Mouse (Mus musculus) activated CD4-positive, CD25-positive, alpha-beta regulatory T cell, adult 4 months (primary cell): Measurements from ENCODE around the gene Sbk3. TPM values are rescaled to one million over a fixed set of nuclear protein-coding genes. Genes with fewer than 3 reads are reported as not detected.

Experiments
- ATAC-seq: one replicate; pipeline ENCODE4 v1.8.0; 2017
- polyA plus RNA-seq, 2 experiments: library from polyadenylated mRNA; unstranded; fragments of 100-300 nt; shearing (Covaris generic); gene quantifications; one replicate each; pipeline ENCODE4 v1.2.1; 2017

Sbk3 gene
- polyA plus RNA-seq, 2 experiments from 2014 or later: not detected

DNA sequence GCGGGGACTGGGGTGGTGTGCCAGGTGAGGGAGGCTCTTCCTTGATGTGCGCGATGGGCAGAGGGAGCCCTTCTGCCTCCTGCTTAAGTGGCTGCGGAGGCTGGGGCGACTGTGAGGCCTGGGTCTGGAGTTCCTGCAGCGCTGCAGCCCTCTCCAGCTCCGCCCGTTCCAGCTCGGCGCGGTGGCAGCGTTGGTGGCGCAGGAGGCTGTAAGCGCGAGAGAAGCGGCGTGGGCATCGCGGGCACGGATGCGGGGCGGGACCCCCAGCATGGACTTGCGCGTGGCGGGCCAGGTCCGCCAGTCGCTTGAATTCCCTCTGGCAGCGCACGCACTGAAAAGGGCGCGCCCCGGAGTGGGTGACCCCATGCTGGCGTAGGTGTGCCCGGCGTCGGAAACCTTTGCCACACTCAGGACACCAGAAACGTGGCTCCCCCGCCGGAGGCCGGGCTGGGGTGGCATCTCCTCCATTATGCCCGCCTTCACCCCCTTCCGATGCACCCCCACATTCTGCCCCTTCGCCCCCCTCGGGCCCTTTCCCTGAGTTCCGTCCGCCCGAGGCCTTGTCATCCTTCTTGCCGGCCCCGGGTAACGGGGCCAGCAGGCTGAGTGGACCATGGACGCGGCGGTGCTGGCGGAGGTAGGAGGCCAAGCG, 22.5 kb upstream of the Sbk3 start:
- no peak for ATAC-seq

DNA sequence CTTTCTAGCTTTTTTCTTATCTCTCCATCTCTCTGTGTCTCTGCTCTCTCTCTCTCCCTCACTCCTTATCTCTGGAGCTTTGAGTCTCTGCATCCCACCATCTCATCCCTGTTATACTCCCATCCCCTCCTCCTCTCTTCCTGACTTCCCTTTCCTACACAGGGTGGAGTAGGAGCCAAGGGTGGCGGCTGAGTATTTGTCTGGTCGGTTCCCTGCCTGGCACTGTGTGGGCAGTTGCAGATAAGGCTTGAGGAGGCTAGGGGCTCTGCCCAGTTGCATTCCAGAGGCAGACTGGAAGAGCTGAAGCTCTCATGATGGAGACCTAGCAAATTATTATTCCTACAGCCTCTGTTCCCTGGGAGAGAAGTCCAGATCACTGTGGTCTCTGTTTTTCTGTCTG, 17.3 kb upstream of the Sbk3 start:
- ATAC-seq: no peak

DNA sequence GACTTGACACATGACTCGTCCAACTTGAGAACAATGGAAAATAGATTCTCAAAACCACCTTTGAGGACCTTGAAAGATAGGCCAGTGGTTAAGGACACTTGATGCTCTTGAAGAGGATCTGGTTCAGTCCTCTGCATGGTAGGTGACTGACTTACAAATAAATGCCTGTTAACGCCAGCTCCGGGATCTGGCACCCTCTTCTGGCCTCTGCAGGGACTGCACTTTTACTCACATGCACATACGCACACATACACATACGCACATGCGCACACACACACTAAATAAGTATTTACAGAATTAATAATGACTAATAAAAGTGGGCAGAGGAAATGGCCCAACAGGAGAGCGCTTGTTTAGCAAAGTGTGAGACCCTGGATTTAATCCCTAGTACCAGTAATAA, 5.9 kb upstream of the Sbk3 start:
- ATAC-seq: no peak

DNA sequence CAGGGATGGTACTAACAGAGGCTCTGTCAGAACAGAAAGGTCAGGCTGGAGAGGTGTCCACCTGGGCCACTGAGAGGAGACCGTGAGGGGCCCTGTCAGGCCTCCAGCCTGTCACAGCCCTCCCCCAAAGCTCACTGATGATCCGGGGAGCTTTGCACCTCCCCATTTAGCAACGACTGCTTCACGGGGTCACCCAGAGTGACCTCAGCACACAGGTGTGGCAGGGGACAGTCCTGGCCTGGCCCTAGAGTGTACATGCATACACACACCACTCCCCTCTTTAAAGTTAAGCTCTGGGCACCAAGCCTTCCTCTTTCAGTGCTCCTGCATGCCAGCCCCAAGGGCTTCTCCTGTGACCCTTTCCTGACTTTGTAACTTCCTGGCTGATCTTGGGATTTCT, 4.5 kb upstream of the Sbk3 start:
- no peak for ATAC-seq

DNA sequence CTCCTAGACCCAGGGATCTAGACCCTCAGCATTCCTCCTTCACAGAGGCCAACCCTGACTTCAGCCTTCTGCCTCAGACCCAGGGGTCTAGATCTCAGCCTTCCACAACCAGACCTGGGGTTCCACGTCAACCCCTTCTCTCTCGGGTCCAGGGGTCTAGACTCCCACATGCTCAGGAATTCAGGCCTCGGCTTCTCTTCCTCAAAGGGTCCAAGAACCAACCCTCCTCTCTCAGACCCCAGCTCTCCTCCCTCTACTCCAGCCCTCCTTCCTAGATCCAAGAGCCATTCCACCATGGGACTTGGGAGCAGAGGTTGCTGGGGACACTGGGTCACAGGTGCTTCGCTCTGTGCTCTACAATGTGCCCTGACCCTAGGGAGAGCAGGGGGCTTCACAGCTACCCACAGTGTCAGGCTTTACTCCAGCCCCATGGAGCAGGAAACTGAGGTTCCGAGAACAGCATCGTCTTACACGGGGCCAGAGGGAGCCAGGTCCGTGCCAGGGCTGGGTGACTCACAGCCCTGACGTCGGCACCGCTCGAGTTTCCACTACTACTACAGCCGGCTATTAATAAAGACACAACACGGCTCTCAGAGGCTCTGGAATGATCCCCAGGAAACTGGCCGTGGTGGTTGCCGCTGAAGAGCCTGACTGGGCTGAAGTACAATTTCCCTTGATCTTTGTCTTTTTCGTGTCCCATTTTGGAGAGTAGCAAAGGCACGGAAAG, 1.5 kb upstream of the Sbk3 start:
- no peak for ATAC-seq

DNA sequence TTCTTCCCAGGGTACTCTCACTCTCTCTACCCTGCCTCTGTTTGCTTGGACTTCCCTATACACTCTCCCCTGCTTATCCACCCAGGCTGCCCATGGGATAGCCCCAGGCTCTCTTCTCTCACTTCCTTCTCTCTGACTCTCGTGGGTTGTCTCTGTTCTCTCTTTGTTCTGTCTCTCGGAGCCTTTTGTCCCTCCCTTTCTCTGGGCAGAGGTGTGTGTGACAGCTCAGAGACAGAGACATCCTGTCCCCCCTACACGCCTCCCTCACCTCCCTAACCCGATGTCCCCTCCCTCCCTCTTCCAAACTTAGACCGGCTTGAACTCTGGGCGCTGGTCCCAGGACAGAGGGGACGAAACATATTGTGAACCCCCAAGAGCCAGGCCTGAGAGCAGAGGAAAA, 742 bp upstream of the Sbk3 start:
- no peak for ATAC-seq

DNA sequence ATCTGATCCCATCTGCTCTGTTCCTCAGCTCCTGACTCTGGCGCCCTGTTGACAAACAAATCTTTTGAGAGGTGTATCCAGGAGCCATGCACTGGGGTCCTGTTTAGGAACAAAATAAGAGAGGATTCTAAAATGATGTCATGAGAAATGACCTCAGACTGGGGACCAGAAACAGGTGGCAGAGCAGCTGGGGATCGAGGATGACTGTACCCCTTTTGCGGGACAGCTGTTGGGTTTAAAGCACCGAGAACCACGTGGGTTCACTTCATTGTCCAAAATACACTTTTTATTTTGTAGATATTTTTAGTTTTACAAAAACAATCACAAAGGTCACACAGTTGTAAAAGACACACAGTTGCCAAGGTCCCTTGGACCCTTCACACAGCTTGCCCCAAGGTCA, 6.0 kb downstream of the Sbk3 start:
- ATAC-seq: no peak

DNA sequence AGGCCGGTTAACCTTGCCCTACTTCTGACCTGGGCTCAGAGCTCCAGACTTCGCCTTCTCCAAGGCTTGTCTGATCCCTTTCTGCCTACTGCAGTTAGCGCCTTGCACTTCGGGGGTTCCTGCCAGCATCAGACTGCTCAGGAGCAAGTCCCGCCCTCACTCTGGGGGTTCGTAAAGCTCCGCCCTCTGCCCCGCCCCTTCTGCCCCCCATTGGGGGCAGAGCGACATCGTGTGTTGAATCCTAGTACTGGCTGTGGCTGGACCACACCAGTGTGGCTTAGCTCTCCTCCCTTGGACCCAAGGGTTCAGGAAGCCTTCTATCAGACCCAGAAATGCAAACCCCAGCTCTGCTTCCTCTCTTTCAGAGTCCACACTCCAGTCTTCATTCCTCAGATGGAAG, 6.7 kb downstream of the Sbk3 start, which contains the start of gene Sbk2:
TSS of gene Sbk2 (minus strand) at position 135 of the 400 bp plus-strand sequence.
- peak; percentile 87 for ATAC-seq

DNA sequence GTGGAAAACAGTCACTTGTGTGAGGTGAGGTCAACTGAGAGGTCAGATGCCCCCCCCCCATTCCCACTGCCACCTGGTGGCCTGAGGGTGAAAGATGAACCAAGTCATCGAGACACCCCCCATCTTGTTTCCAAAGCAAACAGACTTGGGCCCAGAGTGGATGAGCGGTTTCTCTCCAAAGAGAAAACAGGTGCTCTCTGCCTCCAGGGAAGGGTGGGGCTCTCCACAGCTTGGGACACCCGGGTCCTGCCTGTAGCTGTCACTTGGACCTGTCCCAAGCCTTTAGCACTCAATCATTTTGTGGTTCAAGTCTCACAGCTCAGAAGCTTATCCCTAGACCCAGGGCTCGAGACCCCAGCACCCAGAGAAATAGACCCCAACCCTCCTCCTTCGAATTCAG, 7.4 kb downstream of the Sbk3 start:
- ATAC-seq: no peak

DNA sequence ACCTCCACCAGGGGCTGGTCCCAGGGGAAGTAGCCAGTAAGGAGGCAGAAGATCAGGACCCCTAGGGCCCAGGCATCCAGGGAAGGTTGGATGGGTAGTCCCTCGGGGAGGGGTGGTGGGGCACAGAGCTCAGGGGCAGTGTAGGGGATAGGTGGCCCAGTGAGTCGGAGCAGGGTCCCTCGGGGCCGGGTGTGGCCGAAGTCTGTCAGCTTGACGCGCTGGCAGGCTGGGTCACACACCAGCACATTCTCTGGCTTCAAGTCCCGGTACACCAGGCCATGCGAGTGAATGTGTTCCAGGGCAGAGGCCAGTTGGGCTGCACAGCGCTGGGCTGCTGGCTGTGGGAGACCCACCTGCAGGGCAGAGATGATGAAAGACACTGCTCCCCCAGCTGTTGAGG, 13.6 kb downstream of the Sbk3 start:
- no peak for ATAC-seq

DNA sequence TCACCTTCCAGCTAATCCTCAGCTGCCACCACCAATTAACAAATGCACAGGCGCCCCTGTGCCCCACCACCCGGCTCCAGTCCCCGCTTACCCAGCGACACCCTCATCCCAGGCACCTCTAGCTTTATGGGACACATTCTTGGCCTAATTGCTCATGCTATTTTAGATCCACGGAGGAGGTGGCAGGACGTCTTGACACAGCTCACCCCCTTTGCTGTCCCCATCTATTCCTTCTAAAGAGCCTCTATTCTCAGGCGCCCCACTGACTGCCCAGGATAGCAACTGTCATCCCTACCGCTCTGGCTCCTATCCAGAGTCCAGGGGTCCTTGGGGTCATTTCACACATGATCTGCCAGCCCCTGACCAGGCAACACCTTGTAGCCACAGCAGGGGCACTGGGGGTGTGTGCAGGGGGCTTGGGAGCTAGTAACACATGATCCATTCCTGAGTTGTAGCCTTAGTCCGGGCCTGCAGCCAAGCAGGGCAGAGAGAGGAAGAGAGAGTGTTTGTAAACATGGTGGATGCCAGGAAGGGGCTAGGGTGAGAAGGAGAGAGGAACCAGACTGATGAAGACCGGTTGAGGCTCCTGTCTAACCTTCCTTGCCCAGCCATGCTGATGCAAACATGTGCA, 17.0 kb downstream of the Sbk3 start:
- ATAC-seq: no peak

DNA sequence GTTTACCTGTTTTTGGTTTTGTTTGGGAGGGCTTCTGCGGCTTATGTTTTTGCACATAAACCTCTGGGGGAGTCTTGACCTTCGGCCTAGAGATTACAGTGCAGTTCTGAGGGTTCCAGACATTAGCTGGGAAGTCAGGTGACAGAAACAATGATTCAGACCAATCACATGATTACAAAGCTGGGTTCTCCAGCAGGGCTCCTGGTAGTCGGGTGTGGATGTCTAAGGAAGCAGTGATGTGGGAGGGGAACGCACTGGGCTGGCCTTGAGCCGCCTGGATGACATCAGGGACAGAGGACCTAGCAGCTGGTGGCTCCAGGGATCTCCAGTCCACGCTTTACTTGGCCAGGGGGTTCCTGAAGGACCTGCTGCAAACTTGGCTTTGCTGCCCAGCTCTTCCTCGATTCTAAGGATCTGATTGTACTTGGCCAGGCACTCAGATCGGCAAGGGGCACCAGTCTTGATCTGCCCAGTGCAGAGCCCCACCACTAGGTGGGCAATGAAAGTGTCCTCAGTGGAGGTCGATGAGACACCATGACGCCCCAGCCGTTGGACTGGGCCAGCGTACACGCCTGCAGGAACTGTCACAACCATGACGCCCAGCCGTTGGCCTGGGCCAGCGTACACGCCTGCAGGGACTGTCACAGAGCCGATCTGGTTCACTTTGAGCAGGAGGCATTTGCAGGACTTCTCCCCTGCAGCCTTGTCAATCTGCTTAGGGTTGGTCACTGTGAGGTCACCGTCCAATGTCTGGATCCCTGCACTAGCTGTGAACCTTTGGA, 20.2 kb downstream of the Sbk3 start:
- no peak for ATAC-seq

DNA sequence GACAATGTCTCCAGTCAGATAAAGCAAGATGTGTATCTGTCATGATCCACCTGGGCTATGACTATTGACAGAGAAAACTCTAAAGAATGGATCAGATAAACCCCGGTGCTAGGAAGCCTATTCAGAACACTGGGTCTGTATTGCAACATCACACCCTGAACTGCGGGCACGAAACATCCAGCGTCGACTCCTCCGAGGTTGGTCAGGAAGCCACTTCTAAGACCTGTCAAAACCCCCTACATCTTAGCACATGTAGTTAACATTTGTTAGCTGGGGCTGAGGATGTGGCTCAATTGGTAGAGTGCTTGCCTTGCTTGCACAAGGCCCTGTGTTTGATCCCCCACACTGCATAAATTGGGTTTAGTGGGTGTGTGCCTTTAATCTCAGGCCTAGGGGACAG, 22.6 kb downstream of the Sbk3 start:
- peak; percentile 72 for ATAC-seq

DNA sequence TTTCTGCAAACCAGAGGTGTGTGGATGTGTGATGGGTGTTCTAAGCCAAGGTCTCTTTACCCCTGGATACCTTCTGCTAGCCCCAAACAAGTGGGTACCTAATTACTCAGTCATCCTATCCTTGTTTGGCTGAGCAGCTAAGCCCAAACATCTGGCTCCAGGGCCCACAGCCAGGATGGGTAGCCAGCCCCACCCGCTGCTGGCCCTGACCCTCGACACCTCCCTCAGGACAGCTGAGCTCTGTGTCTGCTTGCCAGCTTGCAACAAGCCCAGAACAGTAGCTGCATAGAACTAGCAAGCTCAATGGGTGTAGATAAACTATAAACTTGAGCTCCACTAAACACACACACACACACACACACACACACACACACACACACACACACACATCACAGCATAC, 23.1 kb downstream of the Sbk3 start:
- ATAC-seq: no peak

DNA sequence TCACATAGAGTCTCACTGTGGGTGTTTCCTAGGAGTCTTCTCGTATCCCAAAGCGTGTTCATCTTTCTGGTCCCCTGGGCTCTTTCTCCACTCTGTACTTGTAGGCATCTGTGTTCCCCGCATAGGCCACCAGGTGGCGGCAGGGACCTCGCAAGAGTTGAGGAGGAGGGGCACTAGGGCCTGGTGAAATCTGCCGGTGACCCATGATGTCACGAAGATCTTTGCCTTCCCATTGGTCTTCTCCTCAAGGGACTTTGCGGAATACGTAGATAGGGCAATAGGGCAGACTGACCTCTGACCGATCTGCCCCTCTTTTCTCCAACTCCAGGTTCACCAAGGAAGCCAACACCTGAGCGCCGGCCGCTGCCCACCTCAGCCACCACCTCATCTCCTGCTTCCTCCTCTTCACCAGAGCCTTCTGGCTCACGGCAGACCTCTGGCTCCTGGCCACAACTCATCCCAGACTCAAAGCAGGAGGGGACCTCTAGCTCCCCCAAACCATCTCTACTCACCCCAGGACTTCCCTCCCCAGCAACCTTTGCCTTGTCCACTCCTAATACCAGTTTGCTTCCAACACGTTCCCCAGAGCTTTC, 27.6 kb downstream of the Sbk3 start:
- ATAC-seq: peak; percentile 90

DNA sequence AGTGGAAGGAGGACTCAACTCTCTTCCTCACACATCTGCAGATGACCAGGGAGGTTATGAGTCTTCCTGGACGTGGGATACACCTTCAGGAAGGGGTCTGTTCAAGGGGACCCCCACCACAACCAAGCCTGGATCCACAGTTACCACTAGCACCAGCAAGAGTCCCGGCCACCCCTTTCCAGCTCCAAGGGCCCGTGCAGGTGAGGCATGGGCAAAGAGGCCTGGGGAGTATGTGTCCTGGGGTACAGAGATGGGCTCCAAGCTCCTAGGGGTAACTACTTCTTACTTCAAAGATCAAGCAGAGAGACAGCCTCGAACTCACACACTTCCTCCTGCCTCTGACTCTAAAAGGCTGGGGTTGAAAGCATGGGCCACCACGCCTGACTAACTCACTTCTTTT, 28.3 kb downstream of the Sbk3 start:
- ATAC-seq: no peak

DNA sequence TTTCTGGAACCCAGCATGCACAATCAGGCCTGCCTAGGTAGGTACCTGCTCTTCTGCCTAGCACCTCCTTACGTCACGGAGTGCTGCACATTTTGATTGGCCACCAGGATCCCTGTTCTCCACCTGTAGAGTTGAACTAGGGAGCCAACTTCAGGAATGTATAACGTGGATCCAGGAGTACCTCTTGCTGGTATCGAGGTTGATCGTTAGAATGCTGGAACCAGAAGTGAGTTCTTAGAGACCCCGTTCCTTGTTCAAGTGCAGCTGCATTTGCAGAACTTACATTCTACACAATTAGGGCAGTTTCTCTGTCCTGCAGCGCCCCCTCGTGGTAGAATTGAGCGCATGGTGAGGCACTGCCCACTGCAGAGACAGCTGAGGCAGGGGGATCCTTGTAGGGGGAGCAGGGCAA, 30.9 kb downstream of the Sbk3 start:
- ATAC-seq: peak; percentile 45

DNA sequence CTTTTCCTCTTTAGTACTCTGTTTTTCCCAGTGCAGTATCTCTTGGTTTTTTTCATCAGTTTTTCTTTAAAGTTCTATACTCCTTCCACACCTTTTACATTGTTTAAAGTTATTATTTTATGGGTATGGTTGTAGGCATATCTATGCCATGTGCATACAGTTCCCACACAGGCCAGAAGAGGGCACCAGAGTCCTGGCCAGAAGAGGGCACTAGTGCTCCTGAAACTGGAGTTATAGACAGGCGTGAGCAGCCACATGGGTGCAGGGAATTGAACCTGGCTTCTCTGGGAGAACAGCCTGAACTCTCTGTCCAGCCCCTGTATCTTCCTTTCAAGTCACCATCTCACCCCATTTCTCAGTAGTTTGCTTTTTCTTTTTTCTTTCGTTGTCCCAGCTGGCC, 32.5 kb downstream of the Sbk3 start:
- ATAC-seq: peak; percentile 38

DNA sequence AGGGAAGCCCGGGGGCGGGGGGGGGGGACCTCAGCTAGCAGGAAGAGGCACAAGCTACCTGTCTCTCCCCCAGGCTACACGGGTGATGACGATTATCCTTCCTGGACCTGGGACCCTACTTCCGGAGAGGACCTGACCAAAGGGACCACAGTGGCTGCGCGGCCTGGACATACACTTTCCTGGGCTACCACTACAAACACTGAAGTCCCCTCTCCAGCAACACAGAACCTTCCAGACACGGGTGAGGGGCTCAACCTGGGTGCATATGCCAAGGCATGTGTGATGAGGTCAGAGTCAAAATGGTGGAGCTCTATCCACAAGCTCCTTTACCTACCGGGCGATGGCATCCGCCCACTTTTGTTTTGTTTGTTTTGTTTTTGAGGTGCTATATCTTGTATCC, 33.6 kb downstream of the Sbk3 start:
- ATAC-seq: no peak

DNA sequence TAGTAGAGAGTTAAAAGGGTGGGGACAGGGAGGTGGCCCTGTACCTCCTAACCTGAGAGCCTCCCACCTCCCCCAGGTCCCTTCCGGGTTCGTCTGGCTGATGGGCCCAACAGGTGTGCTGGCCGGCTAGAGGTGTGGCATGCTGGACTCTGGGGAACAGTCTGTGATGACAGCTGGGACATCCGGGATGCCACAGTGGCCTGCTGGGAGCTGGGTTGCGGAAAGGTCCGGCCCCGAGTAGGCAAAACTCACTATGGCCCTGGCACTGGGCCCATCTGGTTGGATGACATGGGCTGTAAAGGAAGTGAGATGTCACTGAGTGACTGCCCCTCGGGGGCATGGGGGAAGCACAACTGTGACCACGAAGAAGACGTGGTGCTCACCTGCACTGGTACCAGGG, 34.1 kb downstream of the Sbk3 start:
- ATAC-seq: no peak

DNA sequence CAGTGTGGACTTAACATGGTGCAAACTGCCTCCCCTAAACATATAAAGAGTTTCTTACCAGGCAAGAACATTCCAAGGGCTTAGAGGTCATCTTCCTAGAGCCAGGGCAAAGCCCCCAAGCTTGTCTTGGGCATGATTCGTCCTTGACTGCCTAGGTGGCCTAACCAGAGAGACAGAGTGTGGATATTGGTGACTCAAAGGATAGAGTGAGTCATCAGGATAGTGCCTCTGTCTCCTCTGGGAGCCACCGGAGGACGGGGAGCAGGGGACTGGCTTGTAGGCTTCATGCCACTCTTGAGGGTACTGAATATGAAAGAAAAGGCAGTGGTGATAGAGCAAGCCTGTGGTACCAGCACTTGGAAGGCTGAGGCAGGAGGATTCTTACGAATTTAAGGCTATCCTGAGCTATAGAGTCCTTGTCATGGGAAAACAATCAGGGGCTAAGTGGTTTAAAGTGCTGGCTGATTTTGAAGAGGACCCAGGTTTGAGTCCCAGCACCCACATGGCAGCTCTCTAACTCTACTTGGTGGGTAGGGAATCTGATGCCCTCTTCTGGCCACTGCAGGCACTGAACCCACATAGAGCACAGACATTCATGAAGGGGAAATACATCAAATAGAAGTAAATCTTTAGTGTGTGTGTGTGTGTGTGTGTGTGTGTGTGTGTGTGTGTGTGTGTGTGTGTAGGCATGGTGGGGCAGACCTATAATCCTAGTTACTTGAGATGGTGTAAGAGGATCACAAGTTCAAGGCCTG, 36.6 kb downstream of the Sbk3 start:
- ATAC-seq: no peak

DNA sequence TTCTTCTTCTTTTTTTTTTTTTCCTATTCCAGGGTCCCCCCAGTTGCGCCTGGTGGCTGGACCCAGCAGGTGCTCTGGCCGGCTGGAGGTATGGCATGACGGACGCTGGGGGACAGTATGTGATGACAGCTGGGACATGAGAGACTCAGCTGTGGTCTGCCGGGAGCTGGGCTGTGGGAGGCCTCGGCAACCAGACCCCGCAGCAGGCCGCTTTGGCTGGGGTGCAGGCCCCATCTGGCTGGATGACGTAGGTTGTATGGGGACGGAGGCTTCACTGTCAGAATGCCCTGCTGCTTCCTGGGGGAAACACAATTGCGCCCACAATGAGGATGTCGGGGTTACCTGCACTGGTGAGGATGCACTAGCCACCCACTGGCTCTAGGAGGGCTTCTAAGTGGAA, 37.9 kb downstream of the Sbk3 start:
- ATAC-seq: no peak
